Mouse (Mus musculus): ENCODE results near the gene Plbd1. TPM values are rescaled to one million over a fixed set of nuclear protein-coding genes. Genes with fewer than 3 reads are reported as not detected.

Plbd1 gene
- polyA plus RNA-seq (2014; fragmentation: Nextera tagmentation; extraction: Ambion mirVana) = 0.31 and 0.43 TPM in 2 replicates

DNA sequence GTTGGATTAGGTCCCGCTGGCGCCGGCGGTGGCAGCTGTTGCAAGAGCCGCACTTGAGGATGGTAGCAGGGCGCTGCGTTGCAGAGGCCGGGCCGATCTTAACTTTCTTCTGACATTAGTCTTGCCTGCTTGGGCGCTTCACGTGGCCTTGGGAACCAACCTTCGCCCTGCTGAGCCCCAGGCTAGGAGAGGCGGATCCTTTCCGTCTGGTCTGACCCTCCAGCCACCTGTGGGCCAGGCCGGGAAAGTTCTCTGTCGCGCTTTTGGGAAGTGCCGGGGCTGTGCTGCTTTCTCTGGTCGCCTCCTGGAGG is at the start of gene Plbd1:
Gene Plbd1 (minus strand): TSS at position 223 of the 311 bp plus-strand sequence.
- WGBS = 4% methylated on average over 16 of the region's 19 CpGs

DNA sequence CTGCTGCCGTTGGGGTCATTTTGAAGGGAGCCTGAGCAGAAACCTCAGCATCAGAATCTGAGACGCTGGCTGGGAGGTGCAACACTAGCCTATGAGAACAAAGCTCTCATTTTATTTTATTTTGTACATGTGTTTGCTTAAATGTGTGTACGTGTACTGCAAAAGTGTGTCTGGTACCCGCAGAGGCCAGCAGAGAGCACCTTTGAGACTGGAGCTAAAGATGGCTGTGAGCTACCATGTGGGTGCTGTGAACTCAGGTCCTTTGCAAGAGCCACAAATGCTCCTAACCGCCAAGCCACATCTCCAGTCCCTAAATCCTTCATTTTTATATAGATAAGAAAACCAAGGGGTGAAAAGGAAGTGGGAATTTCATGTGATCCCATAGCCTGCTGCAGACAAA is 48.7 kb upstream of the Plbd1 start:
- 90% methylated on average over 5 of the region's 5 CpGs for WGBS
- Histone ChIP-seq H3K9ac (ENCODE audit: low read length) (no peak overlapping the region), H3K4me1 (ENCODE audit: control insufficient read depth, insufficient read depth, low read length) (no peaks in the 10 kb centered on the region), H3K27ac (ENCODE audit: low read depth, low read length) (no peak overlapping the region), H3K36me3 (ENCODE audit: control insufficient read depth, insufficient read depth, low read length) (no peaks in the 10 kb centered on the region), H3K9me3 (replicated peaks; ENCODE audit: control insufficient read depth, low read length) (no peaks in the 10 kb centered on the region), H3K4me3 (ENCODE audit: low read depth, low read length) (no peak overlapping the region), H3K4me2 (ENCODE audit: low read length) (no peak overlapping the region), H3K27me3 (replicated peaks; ENCODE audit: control insufficient read depth, insufficient read depth, low read length) (no peaks in the 10 kb centered on the region)
- ATAC-seq = no peak
- no peak for DNase-seq (ENCODE audit: low spot score)

More for the DNA sequence above, at the start of gene Plbd1:
- Histone ChIP-seq H3K4me2 (ENCODE audit: low read length) (peak within 1 kb of the TSS; percentile 48), H3K27ac (ENCODE audit: low read depth, low read length) (no peak within 1 kb of the TSS), H3K4me1 (ENCODE audit: control insufficient read depth, insufficient read depth, low read length) (no peaks in the 10 kb centered on the region), H3K9me3 (replicated peaks; ENCODE audit: control insufficient read depth, low read length) (no peaks in the 10 kb centered on the region), H3K4me3 (ENCODE audit: low read depth, low read length) (peak within 1 kb of the TSS; percentile 18; the same call in 1 of the 2 replicates), H3K27me3 (replicated peaks; ENCODE audit: control insufficient read depth, insufficient read depth, low read length) (peaks cover 22% of the 10 kb centered on the region), H3K36me3 (ENCODE audit: control insufficient read depth, insufficient read depth, low read length) (no peaks in the 10 kb centered on the region), H3K9ac (ENCODE audit: low read length) (peak within 1 kb of the TSS; percentile 29; the same call in 1 of the 2 replicates)
- ATAC-seq = no peak
- no peak for DNase-seq (ENCODE audit: low spot score)

DNA sequence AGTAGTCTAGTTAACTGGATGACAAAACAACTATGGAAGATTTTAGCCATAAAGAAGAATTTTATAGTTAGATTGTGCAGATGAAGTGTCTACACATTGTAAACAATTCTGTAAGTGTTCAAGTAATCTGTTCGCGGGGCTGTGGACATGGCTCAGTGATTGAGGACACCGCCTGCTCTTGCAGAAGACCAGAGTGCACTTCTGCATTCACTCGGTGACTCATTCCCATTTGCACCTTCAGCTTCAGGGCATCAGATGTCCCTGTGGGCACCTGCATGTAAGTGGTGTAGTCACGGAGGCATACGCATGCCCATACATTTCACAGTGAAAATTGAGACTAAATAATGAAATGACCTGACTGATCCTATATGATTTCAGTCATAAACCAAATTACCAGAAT is 46.9 kb upstream of the Plbd1 start:
- 96% methylated on average over 6 of the region's 6 CpGs for WGBS
- H3K27me3 ChIP-seq (replicated peaks; ENCODE audit: control insufficient read depth, insufficient read depth, low read length) = no peaks in the 10 kb centered on the region
- ATAC-seq (no peak), DNase-seq (ENCODE audit: low spot score) (no peak)
- no peak overlapping the region for H3K27ac ChIP-seq (ENCODE audit: low read depth, low read length)
- H3K36me3 ChIP-seq (ENCODE audit: control insufficient read depth, insufficient read depth, low read length) = no peaks in the 10 kb centered on the region
- no peaks in the 10 kb centered on the region for H3K9me3 ChIP-seq (replicated peaks; ENCODE audit: control insufficient read depth, low read length)
- H3K9ac ChIP-seq (ENCODE audit: low read length) = no peak overlapping the region
- no peak overlapping the region for H3K4me3 ChIP-seq (ENCODE audit: low read depth, low read length)
- H3K4me2 ChIP-seq (ENCODE audit: low read length) = no peak overlapping the region
- no peaks in the 10 kb centered on the region for H3K4me1 ChIP-seq (ENCODE audit: control insufficient read depth, insufficient read depth, low read length)

DNA sequence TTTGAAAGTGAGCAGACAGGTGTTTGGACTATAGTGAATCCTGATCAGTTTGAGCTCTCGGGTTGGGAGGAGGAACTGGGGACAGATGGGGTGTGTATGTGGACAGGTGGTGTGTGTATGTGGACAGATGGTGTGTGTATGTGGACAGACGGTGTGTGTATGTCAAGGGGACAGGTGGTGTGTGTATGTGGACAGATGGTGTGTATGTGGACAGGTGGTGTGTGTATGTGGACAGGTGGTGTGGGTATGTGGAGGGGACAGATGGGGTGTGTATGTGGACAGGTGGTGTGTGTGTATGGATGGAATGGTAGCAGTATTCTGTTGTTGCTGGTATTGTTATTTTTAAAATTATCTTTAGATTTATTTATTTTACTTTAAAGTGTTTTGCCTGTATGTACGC is 40.1 kb upstream of the Plbd1 start:
- DNase-seq (ENCODE audit: low spot score) (no peak), ATAC-seq (no peak)
- Histone ChIP-seq H3K4me2 (ENCODE audit: low read length) (no peak overlapping the region), H3K27me3 (replicated peaks; ENCODE audit: control insufficient read depth, insufficient read depth, low read length) (no peaks in the 10 kb centered on the region), H3K9ac (ENCODE audit: low read length) (no peak overlapping the region), H3K36me3 (ENCODE audit: control insufficient read depth, insufficient read depth, low read length) (no peaks in the 10 kb centered on the region), H3K4me3 (ENCODE audit: low read depth, low read length) (no peak overlapping the region), H3K4me1 (ENCODE audit: control insufficient read depth, insufficient read depth, low read length) (no peaks in the 10 kb centered on the region), H3K27ac (ENCODE audit: low read depth, low read length) (no peak overlapping the region), H3K9me3 (replicated peaks; ENCODE audit: control insufficient read depth, low read length) (no peaks in the 10 kb centered on the region)
- WGBS = 83% methylated on average over 3 of the region's 3 CpGs

DNA sequence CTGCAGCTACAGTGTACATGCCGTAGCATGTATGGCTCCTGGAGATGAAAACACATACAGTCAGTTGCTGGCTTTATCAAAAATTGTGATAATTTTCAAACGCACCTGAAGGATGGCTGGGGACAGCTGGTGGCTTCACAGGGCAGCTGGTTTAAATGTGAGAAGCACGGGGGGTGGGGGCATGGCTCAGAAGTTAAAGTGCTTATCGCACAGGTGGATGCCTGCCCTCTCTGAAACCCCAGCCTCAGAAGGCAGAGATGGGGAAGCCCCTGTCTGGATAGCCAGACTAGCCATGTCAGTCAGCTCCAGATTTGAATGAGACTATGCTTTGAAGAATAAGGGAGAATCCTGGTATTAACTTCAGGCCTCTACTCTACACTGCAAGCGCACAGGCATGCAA is 39.5 kb upstream of the Plbd1 start:
- H3K36me3 ChIP-seq (ENCODE audit: control insufficient read depth, insufficient read depth, low read length) = no peaks in the 10 kb centered on the region
- H3K4me2 ChIP-seq (ENCODE audit: low read length) = no peak overlapping the region
- no peak overlapping the region for H3K4me3 ChIP-seq (ENCODE audit: low read depth, low read length)
- no peaks in the 10 kb centered on the region for H3K9me3 ChIP-seq (replicated peaks; ENCODE audit: control insufficient read depth, low read length)
- DNase-seq (ENCODE audit: low spot score) (no peak), ATAC-seq (no peak)
- H3K27me3 ChIP-seq (replicated peaks; ENCODE audit: control insufficient read depth, insufficient read depth, low read length) = no peaks in the 10 kb centered on the region
- no peak overlapping the region for H3K27ac ChIP-seq (ENCODE audit: low read depth, low read length)
- H3K9ac ChIP-seq (ENCODE audit: low read length) = no peak overlapping the region
- H3K4me1 ChIP-seq (ENCODE audit: control insufficient read depth, insufficient read depth, low read length) = no peaks in the 10 kb centered on the region
- WGBS = 86% methylated on average over 5 of the region's 5 CpGs

DNA sequence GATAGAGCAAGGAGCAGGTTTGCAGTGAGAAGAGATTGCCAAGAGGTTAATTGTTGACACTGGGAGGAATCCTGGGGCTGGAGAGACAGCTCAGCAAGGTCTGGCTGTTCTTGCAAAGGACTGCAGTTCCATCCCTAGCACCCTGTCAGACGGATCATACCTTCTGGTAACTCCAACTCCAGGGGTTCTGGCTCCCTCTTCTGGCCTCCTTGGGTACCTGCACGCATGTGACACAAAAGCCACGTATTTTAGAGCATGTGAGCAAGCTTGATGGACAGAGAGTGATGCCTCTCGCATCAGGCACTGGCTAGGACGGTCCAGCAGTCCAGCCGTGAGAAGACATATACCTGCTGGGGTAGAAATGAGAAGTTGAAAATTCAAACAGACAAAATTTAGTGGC is 29.6 kb upstream of the Plbd1 start:
- no peak for DNase-seq (ENCODE audit: low spot score)

DNA sequence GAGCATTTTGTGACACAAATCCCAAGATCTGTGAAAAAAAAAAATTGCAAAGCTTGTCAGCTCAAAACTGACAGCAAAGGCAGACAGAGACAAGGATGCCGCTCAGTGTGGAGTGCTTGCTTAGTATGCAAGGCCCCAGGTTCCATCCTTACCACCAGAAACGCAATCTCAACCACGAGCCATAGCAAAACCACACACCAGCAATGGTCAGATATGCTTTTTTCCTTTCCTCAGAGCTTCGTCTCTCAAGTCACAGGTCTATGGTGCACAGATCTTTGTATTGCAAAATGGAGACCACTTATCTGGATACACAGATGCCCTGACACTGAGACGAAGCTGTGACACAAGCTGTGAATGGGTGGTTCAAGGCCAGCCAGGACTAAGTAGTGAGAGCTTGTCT is 28.8 kb upstream of the Plbd1 start:
- no peak for ATAC-seq
- WGBS = 85% methylated on average over 5 of the region's 5 CpGs
- Histone ChIP-seq H3K9me3 (replicated peaks; ENCODE audit: control insufficient read depth, low read length) (no peaks in the 10 kb centered on the region), H3K4me1 (ENCODE audit: control insufficient read depth, insufficient read depth, low read length) (no peaks in the 10 kb centered on the region), H3K4me2 (ENCODE audit: low read length) (no peak overlapping the region), H3K4me3 (ENCODE audit: low read depth, low read length) (no peak overlapping the region), H3K9ac (ENCODE audit: low read length) (no peak overlapping the region), H3K36me3 (ENCODE audit: control insufficient read depth, insufficient read depth, low read length) (no peaks in the 10 kb centered on the region), H3K27me3 (replicated peaks; ENCODE audit: control insufficient read depth, insufficient read depth, low read length) (no peaks in the 10 kb centered on the region), H3K27ac (ENCODE audit: low read depth, low read length) (no peak overlapping the region)
- DNase-seq (ENCODE audit: low spot score) = no peak

More for the DNA sequence above, 29.6 kb upstream of the Plbd1 start:
- 92% methylated on average over 6 of the region's 6 CpGs for WGBS
- H3K36me3 ChIP-seq (ENCODE audit: control insufficient read depth, insufficient read depth, low read length) = no peaks in the 10 kb centered on the region
- no peak overlapping the region for H3K4me2 ChIP-seq (ENCODE audit: low read length)
- H3K27me3 ChIP-seq (replicated peaks; ENCODE audit: control insufficient read depth, insufficient read depth, low read length) = no peaks in the 10 kb centered on the region
- H3K4me3 ChIP-seq (ENCODE audit: low read depth, low read length) = no peak overlapping the region
- no peak for ATAC-seq
- no peaks in the 10 kb centered on the region for H3K4me1 ChIP-seq (ENCODE audit: control insufficient read depth, insufficient read depth, low read length)
- no peaks in the 10 kb centered on the region for H3K9me3 ChIP-seq (replicated peaks; ENCODE audit: control insufficient read depth, low read length)
- no peak overlapping the region for H3K9ac ChIP-seq (ENCODE audit: low read length)
- H3K27ac ChIP-seq (ENCODE audit: low read depth, low read length) = no peak overlapping the region

DNA sequence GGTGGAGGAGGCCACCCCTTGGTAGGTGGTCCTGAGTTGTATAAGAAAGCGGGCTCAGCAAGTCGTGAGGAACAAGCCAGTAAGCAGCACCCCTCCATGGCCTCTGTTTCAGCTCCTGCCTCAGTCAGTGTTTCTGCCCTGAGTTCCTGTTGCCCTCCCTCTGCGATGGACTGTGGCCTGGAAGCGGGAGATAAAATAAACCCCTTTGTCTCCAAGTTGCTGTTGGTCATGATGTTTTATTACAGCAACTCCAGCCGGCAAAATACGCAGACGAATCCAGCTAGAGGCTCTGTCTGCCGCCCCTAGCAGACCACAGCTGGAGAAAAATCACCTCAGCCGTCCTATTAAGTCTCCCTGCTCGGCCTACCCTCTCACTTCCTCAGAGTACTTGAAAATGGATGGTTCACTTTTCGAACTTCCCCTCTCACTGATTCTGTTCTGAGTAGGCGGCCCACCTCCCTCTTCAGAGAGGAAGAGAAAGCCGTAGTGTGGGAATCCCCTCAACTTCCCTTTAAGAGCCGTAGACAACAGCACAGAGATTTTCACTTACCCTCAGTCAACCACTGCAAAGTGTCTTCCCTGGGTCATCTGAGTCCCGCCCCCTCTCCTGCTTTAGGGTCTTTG is 28.2 kb upstream of the Plbd1 start:
- Histone ChIP-seq H3K36me3 (ENCODE audit: control insufficient read depth, insufficient read depth, low read length) (no peaks in the 10 kb centered on the region), H3K9me3 (replicated peaks; ENCODE audit: control insufficient read depth, low read length) (no peaks in the 10 kb centered on the region), H3K4me1 (ENCODE audit: control insufficient read depth, insufficient read depth, low read length) (no peaks in the 10 kb centered on the region), H3K27ac (ENCODE audit: low read depth, low read length) (no peak overlapping the region), H3K4me3 (ENCODE audit: low read depth, low read length) (no peak overlapping the region), H3K9ac (ENCODE audit: low read length) (no peak overlapping the region), H3K4me2 (ENCODE audit: low read length) (no peak overlapping the region), H3K27me3 (replicated peaks; ENCODE audit: control insufficient read depth, insufficient read depth, low read length) (no peaks in the 10 kb centered on the region)
- DNase-seq (ENCODE audit: low spot score) (no peak), ATAC-seq (no peak)
- 76% methylated on average over 15 of the region's 15 CpGs for WGBS

DNA sequence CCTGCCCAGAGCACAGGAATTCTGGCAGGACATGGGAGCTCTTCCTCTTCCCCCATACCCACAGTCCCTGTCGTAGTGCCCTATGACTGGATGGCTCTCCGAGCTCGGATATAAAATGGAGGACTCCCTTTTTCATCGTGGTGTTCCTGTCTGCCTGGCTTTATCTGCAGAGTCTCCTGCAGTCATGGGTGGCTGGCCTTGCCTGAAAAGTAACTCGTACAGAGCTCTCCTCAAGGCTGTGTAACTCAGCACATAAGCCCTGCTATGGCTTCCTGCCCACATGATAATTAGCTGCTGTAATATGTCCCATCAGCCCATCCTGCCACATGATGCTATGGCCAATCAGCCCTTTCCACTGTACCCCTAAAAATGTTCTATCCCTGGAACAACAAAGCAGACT is 23.7 kb upstream of the Plbd1 start:
- 83% methylated on average over 5 of the region's 5 CpGs for WGBS
- no peak for DNase-seq (ENCODE audit: low spot score)
- H3K9ac ChIP-seq (ENCODE audit: low read length) = no peak overlapping the region
- H3K4me1 ChIP-seq (ENCODE audit: control insufficient read depth, insufficient read depth, low read length) = no peaks in the 10 kb centered on the region
- H3K4me2 ChIP-seq (ENCODE audit: low read length) = no peak overlapping the region
- ATAC-seq = no peak
- no peaks in the 10 kb centered on the region for H3K9me3 ChIP-seq (replicated peaks; ENCODE audit: control insufficient read depth, low read length)
- no peaks in the 10 kb centered on the region for H3K36me3 ChIP-seq (ENCODE audit: control insufficient read depth, insufficient read depth, low read length)
- H3K27me3 ChIP-seq (replicated peaks; ENCODE audit: control insufficient read depth, insufficient read depth, low read length) = no peaks in the 10 kb centered on the region
- no peak overlapping the region for H3K27ac ChIP-seq (ENCODE audit: low read depth, low read length)
- no peak overlapping the region for H3K4me3 ChIP-seq (ENCODE audit: low read depth, low read length)
